Mouse (Mus musculus): Measurements from ENCODE around the gene Spint2. TPM values are rescaled to one million over a fixed set of nuclear protein-coding genes. Genes with fewer than 3 reads are reported as not detected.

The Spint2 gene
- polyA plus RNA-seq, 1 experiment from 2014 or later = 332 TPM

DNA sequence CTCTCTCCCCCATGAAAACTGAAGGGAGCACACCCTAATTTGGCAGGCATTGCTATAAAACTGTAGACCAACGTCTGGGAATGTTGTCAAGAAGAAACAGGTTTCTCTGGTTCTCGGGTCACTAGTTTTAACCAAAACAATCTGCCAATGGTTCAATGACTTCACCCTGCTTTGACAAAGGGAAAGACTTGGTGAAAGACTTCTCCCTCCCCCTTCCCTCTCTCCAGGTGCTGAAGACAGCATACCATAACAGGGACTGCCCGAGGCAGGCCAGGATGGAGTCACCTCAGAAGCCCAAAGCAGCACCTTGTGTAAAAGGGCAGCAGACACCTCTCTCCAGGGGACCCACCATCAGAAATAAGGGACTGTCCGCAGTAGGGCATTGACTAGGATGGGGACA is 14.8 kb downstream of the Spint2 start:
- Histone ChIP-seq H3K27ac (no peak overlapping the region), H3K4me1 (peaks cover 21% of the 10 kb centered on the region), H3K9ac (no peak overlapping the region), H3K9me3 (no peaks in the 10 kb centered on the region), H3K36me3 (no peaks in the 10 kb centered on the region), H3K4me3 (no peak overlapping the region), H3K4me2 (no peak overlapping the region), H3K27me3 (no peaks in the 10 kb centered on the region)
- 49% methylated on average over 4 of the region's 4 CpGs for WGBS
- peak; percentile 39; the same call in 1 of the 2 replicates for ATAC-seq (ENCODE audit: borderline replicate concordance, extremely low read depth, low FRiP score, low TSS enrichment)

DNA sequence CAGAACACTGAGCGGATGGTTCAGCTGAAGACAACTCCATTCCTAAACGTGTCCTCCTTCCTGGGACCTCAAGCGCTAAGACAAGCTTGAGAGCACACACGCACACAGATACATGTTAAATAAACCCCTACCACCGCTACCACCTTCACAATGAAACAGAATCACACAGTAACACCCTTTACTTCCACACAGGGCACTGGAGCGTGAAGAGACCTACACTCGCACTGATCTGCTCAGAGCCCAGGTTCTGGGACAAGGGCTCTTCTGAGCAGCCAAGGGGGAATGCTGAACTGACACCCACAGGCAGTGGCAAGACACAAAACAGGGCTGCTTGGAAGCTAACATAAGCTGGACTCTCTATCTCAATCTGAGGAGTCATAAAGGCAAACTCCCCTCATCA is 16.1 kb downstream of the Spint2 start:
- no peak overlapping the region for H3K9ac ChIP-seq
- 71% methylated on average over 7 of the region's 7 CpGs for WGBS
- H3K27ac ChIP-seq = no peak overlapping the region
- 0 out of 2 replicates have a peak, but pooled peaks cover 8% of the 10 kb centered on the region for H3K4me1 ChIP-seq
- no peak for ATAC-seq (ENCODE audit: borderline replicate concordance, extremely low read depth, low FRiP score, low TSS enrichment)
- no peaks in the 10 kb centered on the region for H3K27me3 ChIP-seq
- no peak overlapping the region for H3K4me2 ChIP-seq
- H3K4me3 ChIP-seq = no peak overlapping the region
- no peaks in the 10 kb centered on the region for H3K9me3 ChIP-seq
- H3K36me3 ChIP-seq = no peaks in the 10 kb centered on the region

DNA sequence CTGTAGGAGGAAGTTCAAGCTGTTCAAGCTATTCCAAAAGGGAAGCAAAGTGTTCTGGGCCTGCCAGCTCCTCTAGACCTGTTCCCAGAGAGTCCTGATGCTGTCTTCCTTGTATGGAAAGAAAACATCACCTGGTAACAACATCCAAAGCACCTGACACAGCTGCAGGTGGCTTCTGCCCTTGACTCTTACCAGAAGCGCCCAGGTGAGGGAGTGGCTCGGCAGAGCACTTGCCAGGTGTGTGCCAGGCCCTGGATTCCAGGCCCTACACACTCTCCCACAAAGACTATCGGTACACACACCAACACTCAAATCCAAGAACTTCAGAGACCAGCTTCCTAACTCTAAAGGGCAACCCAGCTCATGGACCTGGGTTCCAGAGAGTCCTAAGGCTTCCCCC is 17.9 kb downstream of the Spint2 start:
- Histone ChIP-seq H3K9me3 (no peaks in the 10 kb centered on the region), H3K4me1 (0 out of 2 replicates have a peak, but pooled peaks cover 6% of the 10 kb centered on the region), H3K27me3 (no peaks in the 10 kb centered on the region), H3K4me3 (no peak overlapping the region), H3K27ac (no peak overlapping the region), H3K4me2 (no peak overlapping the region), H3K9ac (no peak overlapping the region), H3K36me3 (no peaks in the 10 kb centered on the region)
- 64% methylated on average over 3 of the region's 3 CpGs for WGBS
- no peak for ATAC-seq (ENCODE audit: borderline replicate concordance, extremely low read depth, low FRiP score, low TSS enrichment)

DNA sequence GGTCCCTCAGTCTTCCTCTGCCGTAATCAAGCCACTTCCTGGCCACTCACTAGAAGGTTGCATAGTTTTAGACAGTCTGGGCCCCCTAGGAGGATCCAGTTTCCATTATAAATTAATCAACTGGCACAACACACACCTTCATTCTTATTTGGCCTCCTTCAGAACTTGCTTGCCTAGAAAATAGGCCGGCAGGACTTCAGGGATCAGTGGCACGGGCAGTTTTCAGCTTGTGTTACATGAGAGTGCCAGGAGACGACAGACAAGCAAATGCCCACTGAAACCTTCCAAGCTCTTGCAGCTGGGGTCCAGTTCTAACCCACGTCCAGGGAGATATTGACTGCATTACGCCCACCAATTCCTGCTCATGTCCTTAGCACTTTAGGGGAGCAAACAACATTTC is 19.6 kb downstream of the Spint2 start:
- H3K9ac ChIP-seq = no peak overlapping the region
- H3K9me3 ChIP-seq = no peaks in the 10 kb centered on the region
- no peaks in the 10 kb centered on the region for H3K36me3 ChIP-seq
- H3K4me2 ChIP-seq = no peak overlapping the region
- H3K4me1 ChIP-seq = peaks cover 20% of the 10 kb centered on the region
- no peaks in the 10 kb centered on the region for H3K27me3 ChIP-seq
- H3K4me3 ChIP-seq = no peak overlapping the region
- 48% methylated on average over 6 of the region's 6 CpGs for WGBS
- no peak overlapping the region for H3K27ac ChIP-seq
- ATAC-seq (ENCODE audit: borderline replicate concordance, extremely low read depth, low FRiP score, low TSS enrichment) = no peak

DNA sequence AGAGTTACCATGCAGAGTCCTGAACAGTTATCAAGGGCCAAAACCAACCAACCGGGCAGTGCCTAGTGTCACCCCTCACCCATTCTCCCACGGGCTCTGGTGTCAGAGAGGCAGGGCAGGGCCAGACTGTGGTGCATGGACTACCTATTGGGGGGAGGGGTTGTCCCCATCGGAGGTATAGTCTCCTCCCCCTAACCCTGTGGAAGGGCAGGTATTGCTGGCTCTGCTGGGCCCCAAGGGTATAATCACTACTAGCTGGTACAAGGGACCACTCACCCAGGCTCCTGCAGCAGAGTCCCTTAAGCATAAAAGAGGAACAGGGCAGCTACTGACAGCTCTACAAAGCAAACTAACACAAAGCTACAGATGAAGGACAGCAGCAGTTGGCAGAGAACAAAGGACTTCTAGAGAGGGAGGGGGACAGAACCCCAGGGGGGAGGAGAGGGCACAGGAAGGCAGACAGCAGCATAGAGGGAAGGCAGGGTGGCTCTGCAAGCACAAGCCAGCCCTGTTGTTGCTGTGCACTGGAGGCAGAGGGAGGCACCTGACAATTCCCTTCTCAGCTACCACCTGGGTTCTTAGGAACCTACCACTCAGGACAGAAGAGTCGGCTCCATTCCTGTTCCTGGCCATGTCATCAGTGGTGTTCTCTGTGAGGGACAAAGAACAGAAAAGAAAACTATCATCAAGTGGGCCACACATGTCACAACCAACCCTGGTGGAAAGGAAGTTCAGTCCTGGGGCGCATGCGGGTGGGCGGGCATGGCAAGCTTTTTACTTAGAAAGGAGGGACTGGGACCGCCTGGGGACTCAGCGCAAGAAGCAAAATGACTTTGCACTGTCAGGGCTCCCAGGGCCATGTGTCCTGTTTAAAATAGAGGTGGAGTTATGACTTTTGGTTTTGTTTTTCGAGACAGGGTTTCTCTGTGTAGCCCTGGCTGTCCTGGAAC is 21.7 kb downstream of the Spint2 start:
- WGBS = 77% methylated on average over 10 of the region's 10 CpGs
- Histone ChIP-seq H3K4me3 (no peak overlapping the region), H3K36me3 (0 out of 2 replicates have a peak, but pooled peaks cover 7% of the 10 kb centered on the region), H3K4me1 (peaks cover 29% of the 10 kb centered on the region), H3K9me3 (no peaks in the 10 kb centered on the region), H3K27me3 (no peaks in the 10 kb centered on the region), H3K9ac (no peak overlapping the region), H3K4me2 (no peak overlapping the region), H3K27ac (no peak overlapping the region)
- ATAC-seq (ENCODE audit: borderline replicate concordance, extremely low read depth, low FRiP score, low TSS enrichment) = no peak

DNA sequence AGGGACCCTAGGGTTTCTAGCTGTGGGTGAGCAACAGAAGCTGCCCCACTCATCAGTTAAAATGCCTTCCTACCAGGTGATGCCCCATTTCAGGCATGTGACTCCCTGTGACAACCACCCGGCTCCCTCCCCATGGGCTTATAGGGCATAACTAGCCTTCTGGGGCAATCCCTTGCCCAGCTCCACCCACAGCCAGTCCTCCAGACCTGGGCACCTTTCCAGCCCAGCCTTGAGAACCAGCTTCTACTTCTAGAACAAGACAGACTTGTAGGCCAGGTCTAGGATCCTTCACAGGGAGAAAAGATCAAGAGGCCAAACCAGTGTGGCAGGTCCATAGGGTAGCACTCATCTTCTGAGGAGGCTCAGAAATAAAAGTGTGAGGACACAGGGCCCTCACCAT is 24.3 kb downstream of the Spint2 start:
- ATAC-seq (ENCODE audit: borderline replicate concordance, extremely low read depth, low FRiP score, low TSS enrichment) = no peak
- Histone ChIP-seq H3K36me3 (0 out of 2 replicates have a peak, but pooled peaks cover 7% of the 10 kb centered on the region), H3K27ac (peak overlapping the region; percentile 58), H3K4me3 (no peak overlapping the region), H3K4me2 (no peak overlapping the region), H3K27me3 (no peaks in the 10 kb centered on the region), H3K9ac (no peak overlapping the region; the same call in 1 of the 2 replicates), H3K4me1 (peaks cover 26% of the 10 kb centered on the region), H3K9me3 (no peaks in the 10 kb centered on the region)
- 90% methylated on average over 1 of the region's 1 CpGs for WGBS

DNA sequence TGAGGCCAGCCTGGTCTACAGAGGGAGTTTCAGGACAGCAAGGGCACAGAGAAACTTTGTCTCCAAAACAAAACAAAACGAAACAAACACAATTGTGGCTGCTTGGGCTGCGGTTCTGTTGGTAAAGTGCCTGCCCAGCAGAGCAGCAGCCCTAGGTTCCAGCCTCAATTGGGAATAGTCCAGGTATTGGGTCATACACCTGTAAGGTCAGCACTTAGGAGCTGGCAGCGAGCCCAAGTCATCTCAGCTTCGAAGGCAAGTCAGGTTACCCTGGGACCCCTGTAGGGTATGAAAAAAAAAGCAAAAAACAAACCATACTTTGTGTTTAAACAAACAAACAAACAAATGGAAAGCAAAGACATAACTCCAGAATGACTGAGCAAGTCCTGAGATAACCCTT is 25.8 kb downstream of the Spint2 start:
- 74% methylated on average over 4 of the region's 4 CpGs for WGBS
- Histone ChIP-seq H3K9me3 (no peaks in the 10 kb centered on the region), H3K27ac (no peak overlapping the region), H3K4me1 (peaks cover 26% of the 10 kb centered on the region), H3K36me3 (0 out of 2 replicates have a peak, but pooled peaks cover 7% of the 10 kb centered on the region), H3K27me3 (no peaks in the 10 kb centered on the region), H3K9ac (no peak overlapping the region), H3K4me2 (no peak overlapping the region), H3K4me3 (no peak overlapping the region)
- ATAC-seq (ENCODE audit: borderline replicate concordance, extremely low read depth, low FRiP score, low TSS enrichment) = no peak

DNA sequence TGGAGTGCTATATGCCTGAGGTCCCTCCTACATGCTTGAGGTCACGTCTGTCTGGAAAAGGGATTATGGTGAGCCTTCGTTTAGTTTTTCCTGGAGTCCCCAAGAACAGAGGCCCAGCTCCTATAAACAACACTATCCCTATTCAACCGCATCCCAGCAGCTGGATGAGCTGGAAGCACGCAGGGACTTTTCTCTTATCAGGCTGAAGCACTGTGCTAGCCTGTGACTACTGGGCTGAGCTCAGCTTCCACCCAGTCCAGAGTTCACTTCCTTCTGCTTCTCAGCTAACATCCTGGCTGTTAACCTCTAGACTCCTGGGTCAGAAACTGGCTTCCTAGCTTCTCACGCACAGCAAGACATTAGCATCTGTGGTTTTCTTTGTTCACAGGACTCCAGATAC is 27.9 kb downstream of the Spint2 start:
- H3K9ac ChIP-seq = no peak overlapping the region
- 45% methylated on average over 5 of the region's 5 CpGs for WGBS
- H3K9me3 ChIP-seq = no peaks in the 10 kb centered on the region
- H3K27me3 ChIP-seq = no peaks in the 10 kb centered on the region
- no peak overlapping the region for H3K4me3 ChIP-seq
- no peak overlapping the region for H3K4me2 ChIP-seq
- H3K27ac ChIP-seq = no peak overlapping the region
- H3K36me3 ChIP-seq = 0 out of 2 replicates have a peak, but pooled peaks cover 7% of the 10 kb centered on the region
- ATAC-seq (ENCODE audit: borderline replicate concordance, extremely low read depth, low FRiP score, low TSS enrichment) = no peak
- H3K4me1 ChIP-seq = peaks cover 27% of the 10 kb centered on the region

DNA sequence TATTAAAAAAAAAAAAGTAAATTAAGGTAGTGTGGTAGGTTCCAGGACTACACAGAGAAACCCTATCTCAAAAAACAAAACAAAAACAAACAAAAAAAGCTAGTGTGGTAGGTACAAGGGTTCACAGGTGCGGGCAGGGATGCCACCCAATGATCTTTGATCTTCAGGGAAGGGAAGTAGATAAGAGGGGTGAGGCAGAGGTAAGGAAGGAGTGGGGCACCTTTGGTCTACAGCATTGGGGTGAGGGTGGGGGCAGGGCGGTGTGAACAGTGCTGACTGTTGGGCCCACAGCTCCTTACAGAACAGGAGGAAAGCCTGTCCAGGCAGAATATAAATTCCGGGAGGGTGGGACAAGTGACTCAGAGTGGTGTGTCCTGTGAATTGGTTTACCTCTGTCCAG is 30.5 kb downstream of the Spint2 start:
- Histone ChIP-seq H3K4me1 (peaks cover 29% of the 10 kb centered on the region), H3K27ac (no peak overlapping the region), H3K9ac (no peak overlapping the region), H3K27me3 (no peaks in the 10 kb centered on the region), H3K9me3 (no peaks in the 10 kb centered on the region), H3K4me2 (no peak overlapping the region), H3K4me3 (no peak overlapping the region), H3K36me3 (0 out of 2 replicates have a peak, but pooled peaks cover 8% of the 10 kb centered on the region)
- no peak for ATAC-seq (ENCODE audit: borderline replicate concordance, extremely low read depth, low FRiP score, low TSS enrichment)
- 62% methylated on average over 3 of the region's 3 CpGs for WGBS

DNA sequence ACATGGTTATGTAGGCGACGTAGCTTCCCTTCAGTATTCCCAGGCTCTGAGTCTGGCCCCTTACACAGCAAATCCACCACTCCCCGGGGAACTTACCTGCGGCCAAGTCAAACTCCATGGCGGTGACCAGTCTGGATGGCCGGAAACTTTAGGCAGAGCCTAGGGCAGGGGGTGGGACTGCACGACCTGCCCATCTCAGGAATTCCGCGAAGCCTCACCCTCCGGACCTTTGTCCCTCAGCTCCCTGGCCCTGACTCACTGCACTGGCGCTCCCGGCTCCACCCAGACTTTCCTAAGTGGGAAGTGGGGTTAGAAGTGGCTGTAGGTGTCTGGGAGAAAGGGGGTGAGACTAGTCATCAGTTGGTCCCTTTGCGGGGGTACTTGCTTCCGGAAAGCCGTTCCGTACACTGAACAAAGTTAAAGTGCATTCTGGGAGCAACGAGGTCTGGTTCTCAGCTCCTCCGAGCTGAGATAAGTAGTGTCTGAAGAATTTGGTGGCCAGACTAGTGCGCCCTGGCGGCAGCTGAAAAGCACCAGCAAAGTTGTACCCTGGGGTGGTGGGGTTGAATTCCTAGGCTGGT is 33.4 kb downstream of the Spint2 start, which contains the start of gene 2200002D01Rik:
TSS of gene 2200002D01Rik (minus strand) at position 206 of the 581 bp plus-strand sequence.
- no peaks in the 10 kb centered on the region for H3K9me3 ChIP-seq
- 25% methylated on average over 20 of the region's 20 CpGs for WGBS
- H3K4me1 ChIP-seq = peaks cover 33% of the 10 kb centered on the region
- no peaks in the 10 kb centered on the region for H3K27me3 ChIP-seq
- H3K9ac ChIP-seq = peak within 1 kb of the TSS; percentile 37
- H3K4me3 ChIP-seq = peak within 1 kb of the TSS; percentile 39
- peaks cover 22% of the 10 kb centered on the region; the same call in 1 of the 2 replicates for H3K36me3 ChIP-seq
- peak within 1 kb of the TSS; percentile 62 for H3K4me2 ChIP-seq
- ATAC-seq (ENCODE audit: borderline replicate concordance, extremely low read depth, low FRiP score, low TSS enrichment) = peak; percentile 16; the same call in 1 of the 2 replicates
- H3K27ac ChIP-seq = peak within 1 kb of the TSS; percentile 71

DNA sequence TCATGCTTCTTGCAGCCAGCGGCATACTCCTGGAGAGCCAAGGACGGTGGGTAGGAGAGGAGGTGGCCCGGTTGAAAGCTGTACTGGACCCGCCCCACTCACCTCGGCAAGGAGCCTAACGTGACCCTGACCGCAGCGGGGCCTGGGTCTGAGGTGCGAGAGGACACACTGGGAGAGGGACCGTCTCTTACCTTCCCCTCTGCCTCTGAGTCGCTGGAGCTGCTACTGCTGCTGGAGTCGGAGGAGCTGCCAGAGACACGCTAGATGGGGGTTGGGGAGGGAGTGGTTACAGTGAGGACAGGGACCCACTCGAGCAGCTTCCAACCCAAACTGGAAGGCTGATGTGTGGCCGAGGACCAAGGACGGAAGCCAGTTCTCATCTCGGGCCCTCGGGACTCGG is 34.0 kb downstream of the Spint2 start:
- H3K36me3 ChIP-seq = peaks cover 22% of the 10 kb centered on the region; the same call in 1 of the 2 replicates
- H3K9me3 ChIP-seq = no peaks in the 10 kb centered on the region
- peak overlapping the region; percentile 37 for H3K9ac ChIP-seq
- peaks cover 33% of the 10 kb centered on the region for H3K4me1 ChIP-seq
- no peak; the same call in 1 of the 2 replicates for ATAC-seq (ENCODE audit: borderline replicate concordance, extremely low read depth, low FRiP score, low TSS enrichment)
- H3K4me2 ChIP-seq = peak overlapping the region; percentile 62
- 18% methylated on average over 19 of the region's 19 CpGs for WGBS
- no peaks in the 10 kb centered on the region for H3K27me3 ChIP-seq
- H3K27ac ChIP-seq = peak overlapping the region; percentile 71
- H3K4me3 ChIP-seq = peak overlapping the region; percentile 39
